Mouse (Mus musculus) G1E (cell line): ENCODE data around the gene 5430419D17Rik. TPM values are rescaled to one million over a fixed set of nuclear protein-coding genes. Genes with fewer than 3 reads are reported as not detected.

Experiments
- ATAC-seq: 2 replicates; pipeline ENCODE4 v1.8.0; 2016; ENCODE audit warnings: mild to moderate bottlenecking; ENCODE audit not compliant: insufficient number of reproducible peaks, poor library complexity, low FRiP score, severe bottlenecking; ENCODE audit errors: extremely low read depth
- DNase-seq: peaks from one replicate; pipeline ENCODE4 v3.0.0; 2012; ENCODE audit warnings: low spot score
- H3K27me3 ChIP-seq: 2 replicates; pipeline ENCODE4 v1.6.1; 2012; ENCODE audit warnings: mild to moderate bottlenecking, low read length, inconsistent platforms; ENCODE audit not compliant: insufficient read depth
- H3K36me3 ChIP-seq: replicated peaks from 2 replicates; pipeline ENCODE3; 2012; ENCODE audit warnings: mild to moderate bottlenecking, inconsistent platforms
- H3K4me1 ChIP-seq: 2 replicates; pipeline ENCODE4 v1.6.1; 2012; ENCODE audit warnings: low read depth, low read length, inconsistent platforms, mixed read lengths; ENCODE audit not compliant: insufficient read depth
- H3K4me3 ChIP-seq: 2 replicates; pipeline ENCODE4 v1.5.1; 2012; ENCODE audit warnings: low read depth, mild to moderate bottlenecking, inconsistent platforms, low read length, moderate library complexity, mixed read lengths
- H3K9me3 ChIP-seq: replicated peaks from 2 replicates; pipeline ENCODE4 v1.6.1; 2012; ENCODE audit warnings: inconsistent platforms
- CTCF ChIP-seq: IDR thresholded peaks from 2 replicates; pipeline ENCODE4 v1.5.1; 2012; ENCODE audit warnings: low read depth, low read length, inconsistent platforms, mixed read lengths
- GATA1 ChIP-seq: IDR thresholded peaks from 2 replicates; pipeline ENCODE4 v1.6.1; 2012; ENCODE audit warnings: borderline replicate concordance, low read length, inconsistent platforms, mixed read lengths
- GATA2 ChIP-seq: IDR thresholded peaks from 2 replicates; pipeline ENCODE4 v1.6.1; 2012; ENCODE audit warnings: low read depth, low read length, inconsistent platforms, borderline replicate concordance
- POLR2AphosphoS5 ChIP-seq: IDR thresholded peaks from 2 replicates; pipeline ENCODE4 v1.6.1; 2012; ENCODE audit warnings: low read depth, low read length, inconsistent platforms; ENCODE audit not compliant: insufficient replicate concordance
- TAL1 ChIP-seq: conservative IDR thresholded peaks from 2 replicates; pipeline ENCODE4 v1.6.1; 2012; ENCODE audit warnings: low read depth, low read length, inconsistent platforms, mixed read lengths
- polyA plus RNA-seq: library from polyadenylated mRNA; stranded (reverse); fragments of >175 nt; gene quantifications from 2 replicates; pipeline ENCODE4 v1.2.3, GENCODE M21; 2012
- total RNA-seq, 2 experiments: library from RNA; stranded (forward) in 1 of 2; stranded (reverse) in 1 of 2; fragments of 200-1000 nt in 1 of 2; fragments of >200 nt in 1 of 2; fragmentation: Nextera tagmentation in 1 of 2; gene quantifications; 2 replicates each; pipeline ENCODE4 v1.2.3; 2014 to 2017

5430419D17Rik gene
- total and polyA plus RNA-seq, 3 experiments: 0.05 TPM; not detected in 2

- no peak overlapping the region for H3K4me3 ChIP-seq
- DNase-seq (no peak), ATAC-seq (no peak)
- H3K27me3 ChIP-seq: no peaks in the 10 kb centered on the region
- TF ChIP-seq GATA2: no peak
- no peak for TF ChIP-seq CTCF
- no peak for TF ChIP-seq POLR2AphosphoS5
- no peak for TF ChIP-seq GATA1
- no peak for TF ChIP-seq TAL1
- no peaks in the 10 kb centered on the region for H3K9me3 ChIP-seq
- H3K4me1 ChIP-seq: no peaks in the 10 kb centered on the region
- H3K36me3 ChIP-seq: no peaks in the 10 kb centered on the region
Measured at GRCm38 (mm10) chr7:131318340-131318739, 144.1 kb downstream of the 5430419D17Rik start.

- Histone ChIP-seq H3K4me3 (no peak within 1 kb of the TSS), H3K9me3 (no peaks in the 10 kb centered on the region), H3K36me3 (no peaks in the 10 kb centered on the region), H3K27me3 (no peaks in the 10 kb centered on the region), H3K4me1 (no peaks in the 10 kb centered on the region)
- DNase-seq (no peak), ATAC-seq (no peak)
- TF ChIP-seq POLR2AphosphoS5 (no peak), TAL1 (no peak), GATA2 (no peak), CTCF (no peak), GATA1 (no peak)
Measured at GRCm38 (mm10) chr7:131322192-131322591, 148.0 kb downstream of the 5430419D17Rik start, which contains the start of gene Cuzd1. Gene Cuzd1, minus strand, starts transcription at chr7:131322292.

GRCm38 (mm10) chr7:131327054-131327453, 152.9 kb downstream of the 5430419D17Rik start:
- ATAC-seq (no peak), DNase-seq (no peak)
- Histone ChIP-seq H3K36me3 (no peaks in the 10 kb centered on the region), H3K4me3 (no peak overlapping the region), H3K9me3 (no peaks in the 10 kb centered on the region), H3K4me1 (no peaks in the 10 kb centered on the region), H3K27me3 (no peaks in the 10 kb centered on the region)
- TF ChIP-seq CTCF (no peak), POLR2AphosphoS5 (no peak), GATA2 (no peak), GATA1 (no peak)

GRCm38 (mm10) chr7:131329416-131329815, 155.2 kb downstream of the 5430419D17Rik start, which contains the start of gene Fam24b:
Gene Fam24b, minus strand, starts transcription at chr7:131329516.
- no peak for ATAC-seq
- Histone ChIP-seq H3K36me3 (no peaks in the 10 kb centered on the region), H3K9me3 (no peaks in the 10 kb centered on the region), H3K4me1 (no peaks in the 10 kb centered on the region), H3K27me3 (no peaks in the 10 kb centered on the region), H3K4me3 (no peak within 1 kb of the TSS)
- TF ChIP-seq TAL1 (no peak), POLR2AphosphoS5 (no peak), GATA1 (no peak), GATA2 (no peak), CTCF (no peak)
- DNase-seq: no peak

- ATAC-seq: no peak
- H3K4me3 ChIP-seq: no peak overlapping the region
Measured at GRCm38 (mm10) chr7:131331688-131332087, 157.5 kb downstream of the 5430419D17Rik start.

GRCm38 (mm10) chr7:131333564-131333963, 159.4 kb downstream of the 5430419D17Rik start, which contains the start of gene Fam24a:
Gene Fam24a, plus strand, starts transcription at chr7:131333864.
- ATAC-seq: no peak
- peaks cover 23% of the 10 kb centered on the region for H3K36me3 ChIP-seq
- TF ChIP-seq TAL1 (no peak), GATA1 (no peak), POLR2AphosphoS5 (no peak), GATA2 (no peak), CTCF (no peak)

More at GRCm38 (mm10) chr7:131331688-131332087, 157.5 kb downstream of the 5430419D17Rik start:
- Histone ChIP-seq H3K36me3 (peaks cover 12% of the 10 kb centered on the region), H3K4me1 (no peaks in the 10 kb centered on the region), H3K9me3 (no peaks in the 10 kb centered on the region), H3K27me3 (no peaks in the 10 kb centered on the region)
- DNase-seq: no peak
- TF ChIP-seq CTCF (no peak), TAL1 (no peak), GATA1 (no peak), POLR2AphosphoS5 (no peak), GATA2 (no peak)

DNA sequence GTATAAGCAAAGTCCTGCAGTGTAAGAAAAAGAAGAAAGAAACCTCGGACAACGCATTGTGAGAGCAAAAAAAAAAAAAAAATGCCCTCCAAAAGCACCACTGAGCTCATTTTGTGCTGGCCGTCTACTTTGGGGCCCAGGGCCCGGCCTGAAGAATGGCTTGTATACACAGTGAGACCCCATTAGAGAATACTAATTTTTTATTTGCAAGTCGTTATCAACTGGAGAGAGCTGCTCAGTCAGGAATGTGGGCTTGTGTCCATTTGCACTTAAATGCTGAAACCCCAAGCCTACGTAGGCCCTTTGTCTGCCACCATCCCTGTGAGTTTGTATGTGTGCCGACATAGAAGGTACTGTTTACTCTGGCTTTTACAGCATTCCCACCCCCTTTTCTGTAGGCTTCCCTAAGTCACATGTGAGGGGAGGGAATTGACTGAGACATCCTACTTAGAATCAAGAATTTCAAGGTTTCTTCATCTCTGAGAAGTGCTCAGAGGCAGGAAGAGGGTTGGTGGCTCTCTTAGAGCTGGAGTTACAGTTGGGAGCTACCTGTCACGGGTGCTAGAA, 163.4 kb downstream of the 5430419D17Rik start:
- ATAC-seq: no peak
- TF ChIP-seq TAL1 (no peak), GATA2 (no peak), CTCF (no peak), POLR2AphosphoS5 (no peak), GATA1 (no peak)
- no peaks in the 10 kb centered on the region for H3K4me1 ChIP-seq
- H3K27me3 ChIP-seq: no peaks in the 10 kb centered on the region
- DNase-seq: no peak
- no peak overlapping the region for H3K4me3 ChIP-seq
- peaks cover 59% of the 10 kb centered on the region for H3K36me3 ChIP-seq
- no peaks in the 10 kb centered on the region for H3K9me3 ChIP-seq

More at GRCm38 (mm10) chr7:131333564-131333963, 159.4 kb downstream of the 5430419D17Rik start, which contains the start of gene Fam24a:
- H3K4me1 ChIP-seq: no peaks in the 10 kb centered on the region
- H3K4me3 ChIP-seq: no peak within 1 kb of the TSS
- no peaks in the 10 kb centered on the region for H3K27me3 ChIP-seq
- DNase-seq: no peak
- H3K9me3 ChIP-seq: no peaks in the 10 kb centered on the region
